Mouse (Mus musculus) intestine, embryonic 16.5 days (tissue): ENCODE results near the gene Lin37. TPM values are rescaled to one million over a fixed set of nuclear protein-coding genes. Genes with fewer than 3 reads are reported as not detected.

Experiments used
- ATAC-seq: fragments of 200-750 bp; cut with Nextera tagmentation; 2 replicates; pipeline ENCODE4 v1.8.0; 2017; ENCODE audit warnings: moderate TSS enrichment, moderate library complexity
- H3K27ac ChIP-seq: fragments of 300-500 bp; sonication (generic); 2 replicates; pipeline ENCODE4 v1.5.1; 2014; ENCODE audit warnings: mild to moderate bottlenecking, low read length
- H3K27me3 ChIP-seq: fragments of 300-500 bp; sonication (generic); replicated peaks from 2 replicates; pipeline ENCODE4 v1.6.1; 2014; ENCODE audit warnings: low read length, control low read depth, mixed read lengths; ENCODE audit not compliant: control insufficient read depth, insufficient read depth
- H3K36me3 ChIP-seq: fragments of 300-500 bp; sonication (generic); 2 replicates; pipeline ENCODE4 v1.6.1; 2014; ENCODE audit warnings: low read length, control low read depth; ENCODE audit not compliant: control insufficient read depth, insufficient read depth
- H3K4me1 ChIP-seq: fragments of 300-500 bp; sonication (generic); 2 replicates; pipeline ENCODE4 v1.6.1; 2014; ENCODE audit warnings: low read length, control low read depth, mixed read lengths; ENCODE audit not compliant: control insufficient read depth, insufficient read depth
- H3K4me2 ChIP-seq: fragments of 300-500 bp; sonication (generic); 2 replicates; pipeline ENCODE4 v1.6.1; 2014; ENCODE audit warnings: low read depth, low read length, control low read depth
- H3K4me3 ChIP-seq: fragments of 300-500 bp; sonication (generic); 2 replicates; pipeline ENCODE4 v1.5.1; 2014; ENCODE audit warnings: mild to moderate bottlenecking, low read length
- H3K9ac ChIP-seq: fragments of 300-500 bp; sonication (generic); 2 replicates; pipeline ENCODE4 v1.6.1; 2014; ENCODE audit warnings: low read depth, low read length
- H3K9me3 ChIP-seq: fragments of 300-500 bp; sonication (generic); 2 replicates; pipeline ENCODE4 v1.6.1; 2016; ENCODE audit warnings: low read length, control low read depth; ENCODE audit not compliant: control insufficient read depth
- WGBS: fragments of 180-500 bp; shearing (Covaris S2); extraction: QIAGEN DNeasy Blood & Tissue Kit; methylation state at CpG from one replicate; pipeline ENCODE4 v1.1.7; 2014; 5-methylcytosine and 5-hydroxymethylcytosine counted together
- polyA plus RNA-seq: library from polyadenylated mRNA; unstranded; fragments of >200 nt; fragmentation: Nextera tagmentation; extraction: Ambion mirVana; gene quantifications from 2 replicates; pipeline ENCODE4 v1.2.1, GENCODE M21; 2015

Lin37 gene
- polyA plus RNA-seq, 1 experiment from 2014 or later = 44.5 TPM

- H3K36me3 ChIP-seq = peaks cover 16% of the 10 kb centered on the region
- H3K27me3 ChIP-seq = no peaks in the 10 kb centered on the region
- peaks cover 22% of the 10 kb centered on the region for H3K4me1 ChIP-seq
- H3K27ac ChIP-seq = peak within 1 kb of the TSS; percentile 96
- H3K4me2 ChIP-seq = peak within 1 kb of the TSS; percentile 87
- peak within 1 kb of the TSS; percentile 95 for H3K9ac ChIP-seq
- peak; percentile 94 for ATAC-seq
- WGBS = 0% methylated on average over 51 of the region's 68 CpGs
- H3K9me3 ChIP-seq = no peaks in the 10 kb centered on the region
- H3K4me3 ChIP-seq = peak within 1 kb of the TSS; percentile 98
Observed at GRCm38 (mm10) chr7:30588676-30589434, 29.2 kb upstream of the Lin37 start, which contains the start of gene Kmt2b. Gene Kmt2b, minus strand, starts transcription at chr7:30588726.

DNA sequence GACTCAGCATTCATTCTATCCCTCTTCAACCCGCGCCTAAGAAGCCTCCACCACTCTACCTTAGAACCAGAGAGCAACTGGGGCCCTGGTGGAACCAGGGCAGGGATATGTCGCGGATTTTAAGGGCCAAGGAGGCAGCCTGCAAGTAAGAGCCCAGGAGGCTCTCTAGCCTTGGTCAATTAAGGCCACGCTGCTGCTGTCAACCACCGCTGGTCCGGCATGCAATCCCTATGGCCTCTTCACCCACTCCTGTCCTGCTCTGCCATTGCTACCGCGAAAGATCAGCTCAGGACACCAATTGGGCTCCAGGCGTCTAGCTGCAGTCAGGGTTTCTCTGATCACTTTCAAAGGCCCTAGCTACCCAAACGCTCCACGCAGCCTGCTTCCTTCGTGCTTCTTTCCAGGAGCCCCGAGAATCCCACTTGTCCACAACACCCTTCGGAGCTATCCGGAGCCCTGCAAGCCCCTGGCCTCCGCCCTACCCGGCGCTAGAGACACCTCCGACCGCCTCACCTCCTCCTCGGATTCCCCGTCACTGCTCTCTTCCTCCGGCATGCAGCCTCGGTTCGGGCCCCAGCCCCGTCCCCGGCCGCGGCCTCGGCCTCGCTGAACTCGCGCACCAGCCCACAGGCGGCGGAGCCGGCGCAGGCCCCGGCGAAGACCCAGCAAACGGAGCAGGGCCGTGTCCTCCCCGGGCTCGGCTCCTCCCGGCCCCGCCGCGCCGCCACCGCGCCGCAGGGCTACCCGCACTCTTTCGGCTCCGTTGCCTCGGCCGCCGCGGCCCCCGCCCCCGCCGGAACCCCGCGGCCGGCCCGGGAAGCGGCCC, 28.4 kb upstream of the Lin37 start:
- Histone ChIP-seq H3K9me3 (no peaks in the 10 kb centered on the region), H3K27ac (peak overlapping the region; percentile 96), H3K4me3 (peak overlapping the region; percentile 98), H3K4me1 (peaks cover 21% of the 10 kb centered on the region), H3K4me2 (peak overlapping the region; percentile 87), H3K36me3 (peaks cover 20% of the 10 kb centered on the region), H3K9ac (peak overlapping the region; percentile 95), H3K27me3 (no peaks in the 10 kb centered on the region)
- WGBS = under 1% methylated on average over 64 of the region's 67 CpGs
- ATAC-seq = peak; percentile 16

GRCm38 (mm10) chr7:30586455-30587020, 26.9 kb upstream of the Lin37 start:
- Histone ChIP-seq H3K4me1 (peaks cover 21% of the 10 kb centered on the region), H3K9ac (peak overlapping the region; percentile 95; the same call in 1 of the 2 replicates), H3K36me3 (peaks cover 30% of the 10 kb centered on the region), H3K4me2 (0 out of 2 replicates have a peak overlapping the region, but pooled peaks have one; percentile 87), H3K27me3 (no peaks in the 10 kb centered on the region), H3K27ac (no peak overlapping the region), H3K4me3 (no peak overlapping the region), H3K9me3 (no peaks in the 10 kb centered on the region)
- 91% methylated on average over 28 of the region's 28 CpGs for WGBS
- ATAC-seq = no peak

- H3K27me3 ChIP-seq = no peaks in the 10 kb centered on the region
- H3K4me3 ChIP-seq = no peak overlapping the region
- WGBS = 96% methylated on average over 7 of the region's 7 CpGs
- H3K4me2 ChIP-seq = no peak overlapping the region
- H3K9ac ChIP-seq = no peak overlapping the region
- no peaks in the 10 kb centered on the region for H3K9me3 ChIP-seq
- peaks cover 39% of the 10 kb centered on the region for H3K36me3 ChIP-seq
- peaks cover 19% of the 10 kb centered on the region for H3K4me1 ChIP-seq
- no peak for ATAC-seq
- H3K27ac ChIP-seq = no peak overlapping the region
Observed at GRCm38 (mm10) chr7:30585170-30585569, 25.5 kb upstream of the Lin37 start.

DNA sequence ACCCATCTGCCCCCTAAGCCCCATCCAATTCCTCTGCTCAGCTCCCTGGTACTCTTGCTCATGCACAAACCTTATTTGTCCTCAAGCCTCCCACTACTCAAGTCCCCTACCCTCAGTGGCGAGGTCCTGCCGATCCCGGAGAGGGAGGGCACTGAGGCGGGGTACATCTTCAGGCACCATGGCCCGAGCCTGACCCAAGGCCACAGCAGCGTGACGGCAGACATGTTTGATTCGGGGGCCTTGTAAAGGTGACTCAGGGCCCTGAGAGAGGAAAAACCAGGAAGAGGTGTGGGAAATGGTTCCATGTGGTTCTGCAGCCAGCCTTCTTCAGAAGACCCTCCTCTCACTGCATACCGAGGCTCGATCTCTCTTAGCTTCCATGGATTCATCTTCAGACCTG, 24.7 kb upstream of the Lin37 start:
- Histone ChIP-seq H3K27ac (no peak overlapping the region), H3K9ac (no peak overlapping the region), H3K4me1 (peaks cover 13% of the 10 kb centered on the region), H3K27me3 (no peaks in the 10 kb centered on the region), H3K4me2 (no peak overlapping the region), H3K4me3 (no peak overlapping the region), H3K36me3 (peaks cover 39% of the 10 kb centered on the region), H3K9me3 (no peaks in the 10 kb centered on the region)
- no peak for ATAC-seq
- WGBS = 92% methylated on average over 10 of the region's 10 CpGs

GRCm38 (mm10) chr7:30581547-30581946, 21.9 kb upstream of the Lin37 start:
- Histone ChIP-seq H3K27me3 (no peaks in the 10 kb centered on the region), H3K4me3 (no peak overlapping the region), H3K27ac (no peak overlapping the region), H3K9ac (no peak overlapping the region), H3K4me1 (peaks cover 2% of the 10 kb centered on the region; the same call in 1 of the 2 replicates), H3K4me2 (no peak overlapping the region), H3K36me3 (peaks cover 53% of the 10 kb centered on the region), H3K9me3 (no peaks in the 10 kb centered on the region)
- ATAC-seq = no peak
- WGBS = 96% methylated on average over 16 of the region's 16 CpGs

- no peak overlapping the region for H3K4me3 ChIP-seq
- no peaks in the 10 kb centered on the region for H3K9me3 ChIP-seq
- H3K36me3 ChIP-seq = peaks cover 53% of the 10 kb centered on the region
- H3K4me1 ChIP-seq = no peaks in the 10 kb centered on the region
- WGBS = 84% methylated on average over 8 of the region's 8 CpGs
- peak; percentile 92 for ATAC-seq
- H3K9ac ChIP-seq = no peak overlapping the region
- no peaks in the 10 kb centered on the region for H3K27me3 ChIP-seq
- no peak overlapping the region for H3K27ac ChIP-seq
- no peak overlapping the region for H3K4me2 ChIP-seq
Observed at GRCm38 (mm10) chr7:30579950-30580349, 20.3 kb upstream of the Lin37 start.

DNA sequence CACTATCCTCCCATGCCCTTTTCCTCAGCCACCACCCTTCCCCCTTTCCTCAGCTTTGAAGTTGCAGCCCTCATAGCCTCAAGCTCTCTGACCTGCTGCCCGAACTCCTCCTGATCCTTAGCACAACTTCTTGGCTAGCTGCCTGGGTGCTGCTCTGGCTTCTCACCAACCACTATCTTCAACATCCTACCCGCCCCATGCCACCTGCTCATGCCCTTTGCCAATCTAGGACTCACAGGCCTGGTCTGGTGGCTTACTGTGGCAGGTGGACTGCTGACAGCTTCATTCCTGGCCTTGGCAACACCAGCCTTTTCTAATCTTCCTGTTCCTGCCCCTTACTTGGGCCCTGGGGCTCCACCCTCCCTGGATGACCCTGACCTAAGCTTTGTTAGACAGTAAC, 13.3 kb upstream of the Lin37 start:
- ATAC-seq = no peak
- H3K27ac ChIP-seq = no peak overlapping the region
- no peaks in the 10 kb centered on the region for H3K9me3 ChIP-seq
- H3K4me1 ChIP-seq = no peaks in the 10 kb centered on the region
- no peak overlapping the region for H3K4me3 ChIP-seq
- H3K36me3 ChIP-seq = peaks cover 65% of the 10 kb centered on the region
- 78% methylated on average over 2 of the region's 2 CpGs for WGBS
- H3K4me2 ChIP-seq = no peak overlapping the region
- no peaks in the 10 kb centered on the region for H3K27me3 ChIP-seq
- no peak overlapping the region for H3K9ac ChIP-seq

GRCm38 (mm10) chr7:30572389-30572788, 12.8 kb upstream of the Lin37 start:
- H3K27ac ChIP-seq = no peak overlapping the region
- no peak overlapping the region for H3K4me3 ChIP-seq
- H3K9ac ChIP-seq = no peak overlapping the region
- no peak overlapping the region for H3K4me2 ChIP-seq
- no peaks in the 10 kb centered on the region for H3K27me3 ChIP-seq
- ATAC-seq = no peak
- no peaks in the 10 kb centered on the region for H3K9me3 ChIP-seq
- H3K4me1 ChIP-seq = no peaks in the 10 kb centered on the region
- H3K36me3 ChIP-seq = peaks cover 64% of the 10 kb centered on the region
- WGBS = 82% methylated on average over 5 of the region's 5 CpGs
